Mouse (Mus musculus) kidney, embryonic 14.5 days (tissue): ENCODE data around the gene Rtn4. TPM values are rescaled to one million over a fixed set of nuclear protein-coding genes. Genes with fewer than 3 reads are reported as not detected.

ENCODE experiments used
- ATAC-seq: fragments of 200-750 bp; cut with Nextera tagmentation; 2 replicates; pipeline ENCODE4 v1.8.0; 2017; ENCODE audit warnings: moderate number of reproducible peaks, mild to moderate bottlenecking, moderate TSS enrichment, moderate library complexity; ENCODE audit not compliant: low FRiP score, low TSS enrichment
- H3K27ac ChIP-seq: fragments of 300-500 bp; sonication (generic); 2 replicates; pipeline ENCODE4 v1.5.1; 2014; ENCODE audit warnings: low read depth, mild to moderate bottlenecking, low read length, moderate library complexity, mixed read lengths
- H3K27me3 ChIP-seq: fragments of 300-500 bp; sonication (generic); 2 replicates; pipeline ENCODE4 v1.6.1; 2014; ENCODE audit warnings: mild to moderate bottlenecking, low read length; ENCODE audit not compliant: control insufficient read depth, insufficient read depth
- H3K36me3 ChIP-seq: fragments of 300-500 bp; sonication (generic); 2 replicates; pipeline ENCODE4 v1.6.1; 2014; ENCODE audit warnings: low read length, mixed read lengths; ENCODE audit not compliant: control insufficient read depth, insufficient read depth
- H3K4me1 ChIP-seq: fragments of 300-500 bp; sonication (generic); 2 replicates; pipeline ENCODE4 v1.6.1; 2014; ENCODE audit warnings: low read length, mixed read lengths; ENCODE audit not compliant: control insufficient read depth, insufficient read depth
- H3K4me2 ChIP-seq: fragments of 300-500 bp; sonication (generic); replicated peaks from 2 replicates; pipeline ENCODE4 v1.6.1; 2014; ENCODE audit warnings: low read depth, mild to moderate bottlenecking, low read length
- H3K4me3 ChIP-seq: fragments of 300-500 bp; sonication (generic); 2 replicates; pipeline ENCODE4 v1.5.1; 2014; ENCODE audit warnings: mild to moderate bottlenecking, low read length
- H3K9ac ChIP-seq: fragments of 300-500 bp; sonication (generic); 2 replicates; pipeline ENCODE4 v1.6.1; 2014; ENCODE audit warnings: low read depth, mild to moderate bottlenecking, low read length, moderate library complexity
- H3K9me3 ChIP-seq: fragments of 300-500 bp; sonication (generic); 2 replicates; pipeline ENCODE4 v1.6.1; 2016; ENCODE audit warnings: low read length; ENCODE audit not compliant: control insufficient read depth
- WGBS: fragments of 180-500 bp; shearing (Covaris S2); extraction: QIAGEN DNeasy Blood & Tissue Kit; methylation state at CpG from one replicate; pipeline ENCODE4 v1.1.7; 2014; 5-methylcytosine and 5-hydroxymethylcytosine counted together
- polyA plus RNA-seq: library from polyadenylated mRNA; unstranded; fragments of >200 nt; fragmentation: Nextera tagmentation; extraction: Ambion mirVana; gene quantifications from 2 replicates; pipeline ENCODE4 v1.2.1, GENCODE M21; 2014

Rtn4 gene
- polyA plus RNA-seq, 1 experiment from 2014 or later: 42.2 TPM

- Histone ChIP-seq H3K27me3 (no peaks in the 10 kb centered on the region), H3K4me1 (0 out of 2 replicates have a peak, but pooled peaks cover 4% of the 10 kb centered on the region), H3K4me3 (no peak overlapping the region), H3K9ac (no peak overlapping the region), H3K9me3 (no peaks in the 10 kb centered on the region), H3K36me3 (no peaks in the 10 kb centered on the region), H3K4me2 (no peak overlapping the region), H3K27ac (no peak overlapping the region)
- 51% methylated on average over 4 of the region's 4 CpGs for WGBS
- no peak for ATAC-seq
Measured at GRCm38 (mm10) chr11:29765063-29765462, 72.3 kb downstream of the Rtn4 start.

GRCm38 (mm10) chr11:29766313-29766982 is 73.7 kb downstream of the Rtn4 start:
- Histone ChIP-seq H3K36me3 (no peaks in the 10 kb centered on the region), H3K27me3 (no peaks in the 10 kb centered on the region), H3K4me1 (0 out of 2 replicates have a peak, but pooled peaks cover 4% of the 10 kb centered on the region), H3K9me3 (no peaks in the 10 kb centered on the region), H3K9ac (no peak overlapping the region), H3K4me2 (no peak overlapping the region), H3K4me3 (no peak overlapping the region), H3K27ac (no peak overlapping the region)
- 85% methylated on average over 11 of the region's 11 CpGs for WGBS
- no peak for ATAC-seq

GRCm38 (mm10) chr11:29768523-29768922 is 75.8 kb downstream of the Rtn4 start:
- Histone ChIP-seq H3K9me3 (no peaks in the 10 kb centered on the region), H3K27me3 (no peaks in the 10 kb centered on the region), H3K9ac (no peak overlapping the region), H3K36me3 (no peaks in the 10 kb centered on the region), H3K4me2 (no peak overlapping the region), H3K4me1 (0 out of 2 replicates have a peak, but pooled peaks cover 4% of the 10 kb centered on the region), H3K4me3 (no peak overlapping the region), H3K27ac (no peak overlapping the region)
- ATAC-seq: no peak

GRCm38 (mm10) chr11:29770666-29771400 is 78.1 kb downstream of the Rtn4 start:
- no peak for ATAC-seq

GRCm38 (mm10) chr11:29772279-29772678 is 79.5 kb downstream of the Rtn4 start:
- no peak overlapping the region for H3K9ac ChIP-seq
- no peak overlapping the region for H3K4me2 ChIP-seq
- no peaks in the 10 kb centered on the region for H3K36me3 ChIP-seq
- no peaks in the 10 kb centered on the region for H3K4me1 ChIP-seq
- 84% methylated on average over 1 of the region's 1 CpGs for WGBS
- H3K27ac ChIP-seq: no peak overlapping the region
- no peaks in the 10 kb centered on the region for H3K9me3 ChIP-seq
- no peaks in the 10 kb centered on the region for H3K27me3 ChIP-seq
- H3K4me3 ChIP-seq: no peak overlapping the region
- ATAC-seq: no peak

More at GRCm38 (mm10) chr11:29770666-29771400, 78.1 kb downstream of the Rtn4 start:
- no peak overlapping the region for H3K4me3 ChIP-seq
- H3K9me3 ChIP-seq: no peaks in the 10 kb centered on the region
- H3K9ac ChIP-seq: no peak overlapping the region
- WGBS: 64% methylated on average over 3 of the region's 3 CpGs
- no peak overlapping the region for H3K27ac ChIP-seq
- no peak overlapping the region for H3K4me2 ChIP-seq
- H3K36me3 ChIP-seq: no peaks in the 10 kb centered on the region
- no peaks in the 10 kb centered on the region for H3K27me3 ChIP-seq
- no peaks in the 10 kb centered on the region for H3K4me1 ChIP-seq

- no peaks in the 10 kb centered on the region for H3K36me3 ChIP-seq
- no peaks in the 10 kb centered on the region for H3K4me1 ChIP-seq
- no peak overlapping the region for H3K4me3 ChIP-seq
- no peak overlapping the region for H3K4me2 ChIP-seq
- H3K9me3 ChIP-seq: no peaks in the 10 kb centered on the region
- WGBS: 71% methylated on average over 2 of the region's 2 CpGs
- H3K9ac ChIP-seq: no peak overlapping the region
- no peaks in the 10 kb centered on the region for H3K27me3 ChIP-seq
- H3K27ac ChIP-seq: no peak overlapping the region
- no peak for ATAC-seq
Measured at GRCm38 (mm10) chr11:29774296-29774695, 81.5 kb downstream of the Rtn4 start.

- Histone ChIP-seq H3K36me3 (no peaks in the 10 kb centered on the region), H3K9ac (no peak overlapping the region), H3K4me1 (no peaks in the 10 kb centered on the region), H3K4me2 (no peak overlapping the region), H3K27ac (no peak overlapping the region), H3K4me3 (no peak overlapping the region), H3K27me3 (no peaks in the 10 kb centered on the region), H3K9me3 (no peaks in the 10 kb centered on the region)
- ATAC-seq: no peak
- 64% methylated on average over 2 of the region's 2 CpGs for WGBS
Measured at GRCm38 (mm10) chr11:29774760-29775159, 82.0 kb downstream of the Rtn4 start.

GRCm38 (mm10) chr11:29777964-29778363 is 85.2 kb downstream of the Rtn4 start:
- Histone ChIP-seq H3K4me3 (no peak overlapping the region), H3K4me2 (no peak overlapping the region), H3K9me3 (no peaks in the 10 kb centered on the region), H3K36me3 (no peaks in the 10 kb centered on the region), H3K9ac (no peak overlapping the region), H3K4me1 (no peaks in the 10 kb centered on the region), H3K27ac (no peak overlapping the region), H3K27me3 (no peaks in the 10 kb centered on the region)
- ATAC-seq: no peak

GRCm38 (mm10) chr11:29778936-29779335 is 86.2 kb downstream of the Rtn4 start:
- WGBS: 69% methylated on average over 3 of the region's 3 CpGs
- H3K27ac ChIP-seq: no peak overlapping the region
- H3K4me1 ChIP-seq: no peaks in the 10 kb centered on the region
- no peak overlapping the region for H3K9ac ChIP-seq
- H3K4me2 ChIP-seq: no peak overlapping the region
- H3K4me3 ChIP-seq: no peak overlapping the region
- ATAC-seq: no peak
- no peaks in the 10 kb centered on the region for H3K27me3 ChIP-seq
- no peaks in the 10 kb centered on the region for H3K9me3 ChIP-seq
- H3K36me3 ChIP-seq: no peaks in the 10 kb centered on the region
